Mouse (Mus musculus) cortical plate, adult 2 months (tissue): ENCODE data around the gene Tacstd2.

Experiments
- CTCF ChIP-seq: fragments of 200-500 bp; IDR thresholded peaks from 2 replicates; pipeline ENCODE4 v1.5.1; 2011; ENCODE audit warnings: mild to moderate bottlenecking, control low read depth, low read length; ENCODE audit not compliant: insufficient read depth; ENCODE audit errors: extremely low read depth
- POLR2A ChIP-seq: fragments of 200-500 bp; IDR thresholded peaks from 2 replicates; pipeline ENCODE4 v1.6.1; 2011; ENCODE audit warnings: mild to moderate bottlenecking, low read length, control low read depth; ENCODE audit not compliant: insufficient read depth; ENCODE audit errors: extremely low read depth

DNA sequence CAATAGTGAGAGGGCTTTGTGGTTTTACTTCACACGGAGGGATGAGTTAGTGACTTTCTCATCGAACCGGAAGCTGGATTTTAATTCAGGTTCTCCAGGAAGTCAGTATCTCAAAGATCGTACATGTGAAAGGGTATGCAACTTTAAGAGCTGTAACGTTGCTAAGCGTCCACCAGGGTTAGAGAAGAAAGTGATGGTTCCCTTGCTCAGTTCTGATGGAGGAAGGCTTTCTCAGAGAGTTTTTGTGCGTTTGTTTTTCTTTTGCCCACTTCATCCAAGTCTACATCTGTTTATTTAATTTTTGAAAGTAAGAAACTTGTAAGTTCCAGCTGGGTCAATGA is 3.8 kb downstream of the Tacstd2 start:
- TF ChIP-seq CTCF (no peak), POLR2A (no peak)
